Mouse (Mus musculus): ENCODE results near the gene Pxdn. TPM values are rescaled to one million over a fixed set of nuclear protein-coding genes. Genes with fewer than 3 reads are reported as not detected.

Pxdn gene
- total and polyA plus RNA-seq, 3 experiments, result 28.7 to 69.4 (median 41.0) TPM

DNA sequence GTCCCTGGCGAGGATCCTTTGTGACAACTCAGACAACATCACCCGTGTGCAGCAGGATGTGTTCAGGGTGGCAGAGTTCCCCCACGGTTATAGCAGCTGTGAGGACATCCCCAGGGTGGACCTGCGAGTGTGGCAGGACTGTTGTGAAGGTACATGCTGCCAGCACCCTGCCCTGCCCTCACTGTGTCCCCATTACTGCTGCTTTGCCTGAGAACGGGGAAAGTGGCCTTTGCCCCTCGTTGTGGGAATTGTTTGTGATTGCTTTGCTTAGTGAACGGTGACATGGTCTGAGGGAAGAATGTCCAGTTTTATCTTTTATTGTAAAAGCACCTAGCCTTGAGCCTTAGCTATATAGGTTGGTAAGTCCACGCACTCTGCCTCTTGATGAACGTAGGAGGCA lies 69.2 kb downstream of the Pxdn start:
- intact Hi-C loops (cut with DNase I), result no loop called here
- 77% methylated on average over 9 of the region's 9 CpGs for WGBS

DNA sequence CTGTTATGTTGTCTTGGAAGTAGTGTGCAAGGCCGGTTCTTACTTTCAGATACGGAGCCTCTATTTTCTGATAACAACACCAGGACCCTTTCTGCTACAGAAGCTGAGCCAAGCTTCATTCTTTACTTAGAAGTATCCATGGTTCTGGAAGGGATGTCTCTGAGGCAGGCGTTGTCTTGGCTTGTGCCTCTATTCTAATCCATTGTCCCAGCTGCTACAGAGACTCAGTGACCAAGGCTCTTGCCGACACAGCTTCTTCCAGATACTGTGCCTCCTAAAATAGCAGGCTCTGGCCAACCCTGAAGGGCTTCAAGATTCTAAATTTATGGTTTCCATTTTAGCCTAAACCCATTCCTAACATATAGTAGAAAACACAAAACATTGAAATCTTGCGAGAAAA lies 71.3 kb downstream of the Pxdn start:
- 46% methylated on average over 5 of the region's 5 CpGs for WGBS
- Histone ChIP-seq H3K36me3 (ENCODE audit: control insufficient read depth, insufficient read depth, low read length) (peaks cover 4% of the 10 kb centered on the region; the same call in 1 of the 2 replicates), H3K79me2 (replicated peaks; ENCODE audit: control insufficient read depth, insufficient read depth, low read length) (no peaks in the 10 kb centered on the region), H3K4me1 (ENCODE audit: control insufficient read depth, insufficient read depth, low read length) (peaks cover 2% of the 10 kb centered on the region; the same call in 1 of the 2 replicates), H3K9ac (ENCODE audit: low read depth, low read length) (no peak overlapping the region), H3K27ac (no peak overlapping the region), H3K27me3 (ENCODE audit: control insufficient read depth, insufficient read depth, low read length) (no peaks in the 10 kb centered on the region), H3K4me3 (no peak overlapping the region)
- no peak for DNase-seq
- intact Hi-C loops (cut with DNase I), result no loop called here
- no peak for TF ChIP-seq EP300 (IDR thresholded peaks at IDR 0.05; ENCODE audit: insufficient read depth, low read depth, low read length)
- TF ChIP-seq POLR2A (IDR thresholded peaks at IDR 0.05; ENCODE audit: insufficient read depth, low read depth, low read length), result no peak
- no peak for TF ChIP-seq CTCF (IDR thresholded peaks at IDR 0.05)

More for the DNA sequence above, 69.2 kb downstream of the Pxdn start:
- peaks cover 4% of the 10 kb centered on the region; the same call in 1 of the 2 replicates for H3K36me3 ChIP-seq (ENCODE audit: control insufficient read depth, insufficient read depth, low read length)
- H3K27ac ChIP-seq, result no peak overlapping the region
- no peaks in the 10 kb centered on the region for H3K79me2 ChIP-seq (replicated peaks; ENCODE audit: control insufficient read depth, insufficient read depth, low read length)
- DNase-seq, result no peak
- H3K4me1 ChIP-seq (ENCODE audit: control insufficient read depth, insufficient read depth, low read length), result peaks cover 2% of the 10 kb centered on the region; the same call in 1 of the 2 replicates
- no peaks in the 10 kb centered on the region for H3K27me3 ChIP-seq (ENCODE audit: control insufficient read depth, insufficient read depth, low read length)
- no peak overlapping the region for H3K4me3 ChIP-seq
- TF ChIP-seq EP300 (IDR thresholded peaks at IDR 0.05; ENCODE audit: insufficient read depth, low read depth, low read length), result no peak
- no peak for TF ChIP-seq POLR2A (IDR thresholded peaks at IDR 0.05; ENCODE audit: insufficient read depth, low read depth, low read length)
- no peak for TF ChIP-seq CTCF (IDR thresholded peaks at IDR 0.05)
- no peak overlapping the region for H3K9ac ChIP-seq (ENCODE audit: low read depth, low read length)

DNA sequence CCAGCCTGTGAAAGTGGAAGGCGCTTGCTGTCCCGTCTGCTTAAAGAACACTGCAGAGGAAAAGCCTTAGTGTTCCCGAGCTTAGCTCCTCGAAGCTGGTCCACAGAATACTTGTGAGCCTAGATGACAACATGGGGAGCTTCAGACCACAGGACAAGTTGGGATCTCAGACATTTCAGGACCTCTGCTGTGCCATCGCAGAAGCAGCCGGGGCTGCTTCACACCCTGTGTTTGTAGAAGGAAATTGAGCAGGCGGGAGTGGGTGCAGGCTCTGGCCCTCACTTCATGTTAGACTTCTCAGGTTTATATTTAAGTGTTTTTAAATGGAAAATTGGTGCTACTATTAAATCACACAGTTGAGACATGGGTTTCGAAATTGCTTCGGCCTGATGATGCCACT lies 78.1 kb downstream of the Pxdn start:
- DNase-seq, result no peak
- H3K79me2 ChIP-seq (replicated peaks; ENCODE audit: control insufficient read depth, insufficient read depth, low read length), result no peaks in the 10 kb centered on the region
- no peaks in the 10 kb centered on the region for H3K27me3 ChIP-seq (ENCODE audit: control insufficient read depth, insufficient read depth, low read length)
- H3K27ac ChIP-seq, result no peak overlapping the region
- WGBS, result 82% methylated on average over 9 of the region's 9 CpGs
- no peak overlapping the region for H3K4me3 ChIP-seq
- TF ChIP-seq CTCF (IDR thresholded peaks at IDR 0.05) (no peak), EP300 (IDR thresholded peaks at IDR 0.05; ENCODE audit: insufficient read depth, low read depth, low read length) (no peak), POLR2A (IDR thresholded peaks at IDR 0.05; ENCODE audit: insufficient read depth, low read depth, low read length) (no peak)
- H3K9ac ChIP-seq (ENCODE audit: low read depth, low read length), result no peak overlapping the region
- no peaks in the 10 kb centered on the region; the same call in 1 of the 2 replicates for H3K4me1 ChIP-seq (ENCODE audit: control insufficient read depth, insufficient read depth, low read length)
- no peaks in the 10 kb centered on the region for H3K36me3 ChIP-seq (ENCODE audit: control insufficient read depth, insufficient read depth, low read length)
- intact Hi-C loops (cut with DNase I), result no loop called here

DNA sequence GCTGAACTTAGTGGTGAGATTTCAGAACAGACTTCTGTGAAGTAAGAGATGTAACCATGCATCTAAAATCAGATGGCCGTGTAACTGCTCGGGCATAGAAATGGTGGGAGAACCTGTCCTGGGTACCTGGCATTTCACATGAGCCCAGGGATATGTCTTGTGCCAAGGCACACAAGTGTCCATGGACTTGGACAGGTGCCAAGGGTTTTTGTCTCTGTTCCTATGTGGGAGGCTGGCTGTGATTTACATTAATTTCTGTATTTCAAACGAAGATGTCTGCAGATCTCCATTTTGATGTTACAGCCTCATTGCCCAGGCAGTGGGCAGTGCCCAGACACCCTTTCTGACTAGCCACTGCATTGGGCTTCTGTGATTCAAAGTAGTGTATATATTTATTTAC lies 79.7 kb downstream of the Pxdn start:
- Histone ChIP-seq H3K27ac (no peak overlapping the region), H3K4me1 (ENCODE audit: control insufficient read depth, insufficient read depth, low read length) (no peaks in the 10 kb centered on the region; the same call in 1 of the 2 replicates), H3K79me2 (replicated peaks; ENCODE audit: control insufficient read depth, insufficient read depth, low read length) (no peaks in the 10 kb centered on the region), H3K4me3 (no peak overlapping the region), H3K27me3 (ENCODE audit: control insufficient read depth, insufficient read depth, low read length) (no peaks in the 10 kb centered on the region), H3K9ac (ENCODE audit: low read depth, low read length) (no peak overlapping the region), H3K36me3 (ENCODE audit: control insufficient read depth, insufficient read depth, low read length) (no peaks in the 10 kb centered on the region)
- DNase-seq, result no peak
- intact Hi-C loops (cut with DNase I), result no loop called here
- 70% methylated on average over 3 of the region's 3 CpGs for WGBS
- TF ChIP-seq CTCF (IDR thresholded peaks at IDR 0.05), result no peak
- TF ChIP-seq EP300 (IDR thresholded peaks at IDR 0.05; ENCODE audit: insufficient read depth, low read depth, low read length), result no peak
- TF ChIP-seq POLR2A (IDR thresholded peaks at IDR 0.05; ENCODE audit: insufficient read depth, low read depth, low read length), result no peak

DNA sequence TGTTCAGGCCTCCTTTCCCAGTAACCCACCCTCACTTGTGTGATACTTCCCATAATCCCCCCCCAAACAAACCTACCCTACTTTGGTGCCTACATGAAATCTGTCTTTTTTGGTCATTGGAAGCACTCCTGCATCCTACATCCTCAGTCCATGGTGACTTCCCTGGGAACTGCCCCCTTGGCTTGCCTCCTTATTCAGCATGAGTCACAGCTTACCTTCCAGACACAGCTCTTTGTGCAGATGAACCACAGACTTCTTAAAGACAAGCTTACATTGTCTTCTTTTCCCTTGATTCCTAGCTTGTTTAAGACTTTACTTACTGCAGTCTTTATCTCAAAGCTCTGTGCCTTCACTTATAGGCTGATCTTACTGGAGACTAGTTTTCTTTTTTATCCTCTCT lies 83.0 kb downstream of the Pxdn start:
- Histone ChIP-seq H3K4me3 (no peak overlapping the region), H3K27ac (no peak overlapping the region), H3K27me3 (ENCODE audit: control insufficient read depth, insufficient read depth, low read length) (no peaks in the 10 kb centered on the region), H3K4me1 (ENCODE audit: control insufficient read depth, insufficient read depth, low read length) (peaks cover 9% of the 10 kb centered on the region), H3K36me3 (ENCODE audit: control insufficient read depth, insufficient read depth, low read length) (no peaks in the 10 kb centered on the region), H3K79me2 (replicated peaks; ENCODE audit: control insufficient read depth, insufficient read depth, low read length) (no peaks in the 10 kb centered on the region), H3K9ac (ENCODE audit: low read depth, low read length) (no peak overlapping the region)
- no peak for DNase-seq
- intact Hi-C loops (cut with DNase I), result loop anchor here (5.0 kb wide), 1 partner anchor 93 kb away; no protein-coding TSS in a partner anchor
- TF ChIP-seq POLR2A (IDR thresholded peaks at IDR 0.05; ENCODE audit: insufficient read depth, low read depth, low read length), result no peak
- no peak for TF ChIP-seq CTCF (IDR thresholded peaks at IDR 0.05)
- TF ChIP-seq EP300 (IDR thresholded peaks at IDR 0.05; ENCODE audit: insufficient read depth, low read depth, low read length), result no peak

DNA sequence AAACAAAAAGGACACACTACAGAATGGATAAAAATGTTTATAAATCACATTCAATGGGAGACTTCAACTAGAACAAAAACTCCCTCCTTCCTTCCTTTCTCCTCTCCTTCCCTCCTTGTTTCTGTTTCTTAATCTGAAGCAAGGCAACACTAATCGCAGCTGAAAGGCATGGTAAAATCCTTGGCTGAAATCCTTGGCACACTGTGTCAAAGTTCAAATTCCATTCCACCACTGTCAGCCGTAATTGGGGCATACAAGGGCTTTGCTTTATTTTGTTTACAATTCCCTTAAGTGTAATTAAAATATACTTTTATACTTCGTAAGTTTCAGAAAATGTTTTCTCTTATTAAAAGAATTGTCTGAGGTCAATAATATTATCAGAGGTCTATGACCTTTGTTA lies 86.1 kb downstream of the Pxdn start:
- no peaks in the 10 kb centered on the region for H3K27me3 ChIP-seq (ENCODE audit: control insufficient read depth, insufficient read depth, low read length)
- intact Hi-C loops (cut with DNase I), result loop anchor here (5.0 kb wide), 1 partner anchor 96 kb away; no protein-coding TSS in a partner anchor
- H3K9ac ChIP-seq (ENCODE audit: low read depth, low read length), result no peak overlapping the region
- TF ChIP-seq CTCF (IDR thresholded peaks at IDR 0.05), result no peak
- TF ChIP-seq EP300 (IDR thresholded peaks at IDR 0.05; ENCODE audit: insufficient read depth, low read depth, low read length), result no peak
- TF ChIP-seq POLR2A (IDR thresholded peaks at IDR 0.05; ENCODE audit: insufficient read depth, low read depth, low read length), result no peak
- no peaks in the 10 kb centered on the region for H3K36me3 ChIP-seq (ENCODE audit: control insufficient read depth, insufficient read depth, low read length)
- no peak overlapping the region for H3K4me3 ChIP-seq
- 21% methylated on average over 3 of the region's 3 CpGs for WGBS
- DNase-seq, result no peak
- no peaks in the 10 kb centered on the region for H3K79me2 ChIP-seq (replicated peaks; ENCODE audit: control insufficient read depth, insufficient read depth, low read length)
- peak overlapping the region; percentile 42; the same call in 1 of the 2 replicates for H3K27ac ChIP-seq
- H3K4me1 ChIP-seq (ENCODE audit: control insufficient read depth, insufficient read depth, low read length), result peaks cover 10% of the 10 kb centered on the region

Measured in heart, adult 2 months (tissue).